ENCODE assay signal across 27 mouse cellular contexts in genomic region chr5:23911556-23911955, GRCm38 (mm10).
DNase-seq lines count a peak whose midpoint lies in the region; ATAC-seq and TF ChIP-seq lines count a peak whose summit lies in the region.
"Had no signal": no experiment of that assay in that cellular context is flagged by ENCODE, and none has a peak within 500 bp of the region (broad histone marks: within the 10 kb centered on the region; RNA-seq: fewer than 3 reads in every experiment).

No protein-coding gene starts in this region.

- 71% methylated on average over 1 of the region's 1 CpGs for WGBS in kidney, embryonic 16.5 days

- TF ChIP-seq POLR2A in embryonic fibroblast, embryonic 13.5 days (IDR thresholded peaks at IDR 0.05; ENCODE audit: low read depth, low read length), result no peak

- DNase-seq in frontal cortex, postnatal 10 days (ENCODE audit: low spot score in 2 of 2), result no peak
- no peak for DNase-seq in kidney, adult 9 months
- DNase-seq in NIH3T3 (ENCODE audit: low read depth), result peak; percentile 14
- no peak for DNase-seq in gastrocnemius, adult 2 months
- DNase-seq in gastrocnemius, postnatal 25 days, result no peak
- DNase-seq: adrenal gland, adult 2 months; adrenal gland, postnatal 10 days; adrenal gland, postnatal 25 days; B cell, adult 2 months; cerebellum, adult 11-12 months; cerebellum, adult 2 months; cerebellum, adult 9-10 months; cerebellum, postnatal 10 days; cerebellum, postnatal 25 days had no signal

- intact Hi-C loops in gastrocnemius, adult 2 months (cut with DNase I), result no loop called here

- H3K4me1 ChIP-seq in kidney, embryonic 16.5 days (ENCODE audit: insufficient read depth, low read length), result peaks cover 5% of the 10 kb centered on the region
- no peaks in the 10 kb centered on the region for H3K4me1 ChIP-seq in embryonic fibroblast, embryonic 13.5 days (ENCODE audit: control insufficient read depth, insufficient read depth, low read length)
- H3K4me1 ChIP-seq: embryonic facial prominence, embryonic 12.5 days; forebrain, embryonic 10.5 days; forebrain, embryonic 12.5 days had no signal

- peak overlapping the region; percentile 14; the same call in 1 of the 2 replicates for H3K27ac ChIP-seq in kidney, embryonic 16.5 days (ENCODE audit: low read length)
- H3K27ac ChIP-seq in embryonic fibroblast, embryonic 13.5 days (ENCODE audit: insufficient read depth, low read length), result peak overlapping the region; percentile 18; the same call in 1 of the 2 replicates
- no peak overlapping the region for H3K27ac ChIP-seq in gastrocnemius, adult 2 months
- H3K27ac ChIP-seq: embryonic facial prominence, embryonic 10.5 days; embryonic facial prominence, embryonic 12.5 days; forebrain, embryonic 10.5 days; forebrain, embryonic 12.5 days had no signal

- no peak for TF ChIP-seq CTCF in embryonic fibroblast, embryonic 13.5 days (IDR thresholded peaks at IDR 0.05; ENCODE audit: borderline replicate concordance, insufficient read depth, low read length)
- no peak for TF ChIP-seq CTCF in gastrocnemius, adult 2 months (IDR thresholded peaks at IDR 0.05)

- H3K27me3 ChIP-seq in kidney, embryonic 16.5 days (ENCODE audit: insufficient read depth, low read length), result no peaks in the 10 kb centered on the region
- H3K27me3 ChIP-seq: CH12.LX; embryonic facial prominence, embryonic 12.5 days; forebrain, embryonic 12.5 days had no signal

- no peaks in the 10 kb centered on the region for H3K36me3 ChIP-seq in kidney, embryonic 16.5 days (ENCODE audit: insufficient read depth, low read length)
- H3K36me3 ChIP-seq: embryonic facial prominence, embryonic 10.5 days; embryonic facial prominence, embryonic 12.5 days; forebrain, embryonic 10.5 days; forebrain, embryonic 12.5 days; G1E had no signal

- peak; percentile 94 for ATAC-seq in frontal cortex, adult (ENCODE audit: low TSS enrichment)
- ATAC-seq in kidney, embryonic 16.5 days (ENCODE audit: low FRiP score, low TSS enrichment), result peak; percentile 53; the same call in 1 of the 2 replicates
- ATAC-seq: CD4-positive, CD25-positive, alpha-beta regulatory T cell, adult 4 months; forebrain, embryonic 14.5 days; forebrain, embryonic 16.5 days had no signal

- no peak overlapping the region for H3K9ac ChIP-seq in kidney, embryonic 16.5 days (replicated peaks; ENCODE audit: low read length)
- H3K9ac ChIP-seq: embryonic facial prominence, embryonic 12.5 days; forebrain, embryonic 12.5 days had no signal

- no peak overlapping the region for H3K4me2 ChIP-seq in kidney, embryonic 16.5 days (replicated peaks; ENCODE audit: low read depth, low read length)
- H3K4me2 ChIP-seq: embryonic facial prominence, embryonic 12.5 days; forebrain, embryonic 12.5 days had no signal

- H3K9me3 ChIP-seq in kidney, embryonic 16.5 days (ENCODE audit: low read length), result peaks cover 12% of the 10 kb centered on the region; the same call in 1 of the 2 replicates

- H3K4me3 ChIP-seq in kidney, embryonic 16.5 days (ENCODE audit: low read length), result no peak overlapping the region
- H3K4me3 ChIP-seq in embryonic fibroblast, embryonic 13.5 days (ENCODE audit: insufficient read depth, low read length), result no peak overlapping the region
- H3K4me3 ChIP-seq in gastrocnemius, adult 2 months, result no peak overlapping the region
- H3K4me3 ChIP-seq: embryonic facial prominence, embryonic 10.5 days; embryonic facial prominence, embryonic 12.5 days; erythroblast, embryonic 14.5 days; forebrain, embryonic 10.5 days; forebrain, embryonic 12.5 days had no signal
